Mouse (Mus musculus) kidney, adult 9 months (tissue): ENCODE measurements around the gene Zfp740.
"Not testable (repeated sequence)": the region's sequence is repeated elsewhere in the genome, so short reads cannot be mapped to it uniquely, and the experiment has no call there.

Experiments
- DNase-seq: peaks from one replicate; pipeline ENCODE4 v3.0.0; 2022

Gene Zfp740

DNA sequence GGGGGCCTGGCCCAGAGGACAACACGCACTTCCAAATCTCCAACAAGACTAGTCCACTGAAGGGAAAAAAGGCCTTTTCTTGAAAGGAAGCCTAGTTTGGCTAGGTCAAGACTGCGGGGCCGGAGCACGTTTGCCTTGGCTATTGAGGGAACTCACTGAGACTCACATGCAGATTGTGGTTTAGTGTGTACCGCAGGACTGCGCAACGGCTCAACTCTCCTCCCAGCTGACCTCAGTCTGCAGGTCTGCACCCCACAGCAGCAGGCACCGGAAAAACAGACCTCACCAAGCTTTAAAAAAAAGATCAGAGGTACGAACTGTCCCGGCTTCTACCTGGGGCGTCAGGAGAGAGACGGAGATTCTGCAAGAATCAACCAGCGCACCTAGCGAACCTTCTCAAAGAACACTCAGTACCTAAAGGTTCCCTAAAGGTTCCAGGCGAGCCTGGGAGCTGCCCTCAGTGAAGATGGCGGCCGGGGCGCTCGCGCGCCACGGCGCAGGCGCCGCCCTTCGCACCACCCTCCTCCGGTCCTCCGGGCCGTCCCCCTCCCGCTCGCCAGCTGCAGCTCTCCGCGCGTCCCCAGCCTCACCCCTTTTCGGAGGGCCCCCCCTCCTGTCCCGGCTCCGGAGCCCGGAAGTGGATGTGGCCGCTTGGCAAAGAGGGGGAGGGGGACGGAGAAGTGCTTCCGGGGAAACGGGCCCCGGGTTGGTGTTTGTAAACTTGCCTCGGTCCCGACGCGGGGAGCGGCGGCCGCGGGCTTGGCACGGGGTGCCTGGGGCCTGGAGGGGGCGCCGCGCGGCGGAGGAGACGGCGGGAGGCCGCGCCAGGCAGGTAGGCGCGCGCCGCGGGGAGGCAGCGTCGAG, at the start of gene Zfp740:
Zfp740 (plus strand) TSS at position 279 of the 864 bp plus-strand sequence.
- DNase-seq: peak; percentile 97

DNA sequence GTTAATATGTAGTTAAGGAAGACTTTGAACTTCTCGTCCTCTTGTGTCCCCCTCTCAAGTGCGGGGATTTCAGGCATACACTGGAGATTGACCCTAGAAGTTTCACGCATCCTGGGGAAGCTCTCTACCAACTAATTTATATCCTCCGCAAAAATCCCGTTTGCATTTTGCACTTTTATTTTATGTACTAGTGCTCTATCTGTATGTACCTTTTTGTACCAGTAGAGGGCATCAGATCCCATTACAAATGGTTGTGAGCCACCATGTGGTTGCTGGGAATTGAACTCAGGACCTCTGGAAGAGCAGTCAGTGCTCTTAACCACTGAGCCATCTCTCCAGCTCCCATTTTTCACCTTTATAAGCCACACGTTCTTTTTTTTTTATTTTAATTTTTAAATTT, 48.0 kb upstream of the Zfp740 start:
- not testable (repeated sequence) for DNase-seq

DNA sequence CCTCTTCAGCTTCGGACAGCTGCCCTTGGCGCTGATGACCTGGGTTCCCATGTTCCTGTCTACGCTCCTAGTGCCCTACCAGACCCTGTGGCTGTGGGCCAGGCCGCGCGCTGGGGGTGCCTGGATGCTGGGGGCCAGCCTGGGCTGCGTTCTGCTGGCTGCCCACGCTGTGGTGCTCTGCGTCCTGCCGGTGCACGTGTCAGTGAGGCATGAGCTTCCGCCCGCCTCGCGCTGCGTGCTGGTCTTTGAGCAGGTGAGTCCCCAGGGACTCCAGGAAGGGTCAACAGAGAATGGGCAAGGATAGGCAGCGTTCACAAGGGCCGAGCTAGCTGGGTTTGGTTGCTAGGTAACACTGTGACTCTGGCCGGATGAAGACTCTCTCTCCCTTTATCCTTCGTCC, 46.2 kb upstream of the Zfp740 start:
- DNase-seq: no peak

DNA sequence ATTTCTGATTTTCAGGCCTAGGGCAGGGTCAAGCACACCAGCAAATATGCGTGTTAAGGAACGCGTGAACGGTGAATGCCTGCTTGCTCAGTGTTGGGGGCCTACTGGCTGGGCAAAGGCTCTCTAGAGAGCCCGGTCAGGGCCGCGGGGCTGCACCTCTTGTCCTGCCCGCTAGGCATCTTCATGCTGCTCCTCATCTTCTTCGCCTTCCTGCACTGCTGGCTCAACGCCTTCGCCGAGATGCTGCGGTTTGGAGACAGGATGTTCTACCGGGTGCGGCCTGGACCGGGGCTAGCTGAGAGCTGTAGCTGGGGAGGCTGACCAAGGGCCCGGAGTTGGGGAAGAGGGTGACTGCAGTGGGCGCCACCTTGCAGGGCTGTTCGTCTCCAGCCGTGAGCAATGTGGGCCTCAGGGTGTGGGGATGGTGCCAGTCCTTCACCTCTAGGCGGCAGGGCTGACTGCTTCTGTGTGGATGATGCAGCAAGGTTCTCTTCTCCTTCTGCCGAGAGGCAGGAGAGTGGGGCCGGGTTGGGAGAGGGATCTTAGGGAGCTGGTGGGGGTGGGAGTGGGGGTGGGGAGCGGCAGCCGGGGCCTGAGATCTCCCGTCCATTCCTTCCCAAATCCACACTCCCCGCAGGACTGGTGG, 42.5 kb upstream of the Zfp740 start:
- DNase-seq: no peak

DNA sequence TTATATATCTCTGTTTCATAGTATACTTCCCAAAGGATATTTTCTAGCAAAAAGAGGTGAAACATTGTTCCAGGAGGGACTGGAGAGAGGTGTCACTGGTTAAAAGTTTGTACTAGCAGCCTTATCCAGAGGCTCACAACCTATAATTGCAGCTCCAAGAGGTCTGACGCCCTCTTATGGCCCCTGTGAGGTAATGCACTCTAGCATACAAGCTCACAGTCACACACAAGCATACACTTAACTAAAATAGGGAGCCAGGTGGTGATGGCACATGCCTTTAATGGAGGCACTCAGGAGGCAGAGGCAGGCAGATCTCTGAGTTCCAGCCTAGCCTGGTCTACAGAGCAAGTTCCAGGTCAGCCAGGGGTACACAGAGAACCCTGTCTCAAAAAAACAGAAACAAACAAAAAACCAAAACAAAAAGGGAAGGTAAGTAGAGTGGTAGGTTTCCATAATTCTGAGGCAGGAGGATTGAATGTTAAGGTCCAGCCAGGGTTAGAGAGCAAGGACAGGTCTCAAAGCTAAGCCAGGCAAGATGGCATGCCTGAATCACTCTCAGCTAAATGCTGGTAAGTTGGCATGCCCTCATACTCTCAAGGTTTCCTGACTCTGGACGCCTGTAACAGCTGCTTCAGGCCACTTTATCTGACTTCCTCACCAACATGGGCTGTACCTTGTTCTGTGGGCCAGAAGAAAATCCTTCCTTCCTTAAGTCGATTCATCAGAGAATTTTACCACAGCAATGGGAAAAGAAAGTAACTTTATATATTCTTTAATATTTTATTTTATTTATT, 39.0 kb upstream of the Zfp740 start:
- no peak for DNase-seq

DNA sequence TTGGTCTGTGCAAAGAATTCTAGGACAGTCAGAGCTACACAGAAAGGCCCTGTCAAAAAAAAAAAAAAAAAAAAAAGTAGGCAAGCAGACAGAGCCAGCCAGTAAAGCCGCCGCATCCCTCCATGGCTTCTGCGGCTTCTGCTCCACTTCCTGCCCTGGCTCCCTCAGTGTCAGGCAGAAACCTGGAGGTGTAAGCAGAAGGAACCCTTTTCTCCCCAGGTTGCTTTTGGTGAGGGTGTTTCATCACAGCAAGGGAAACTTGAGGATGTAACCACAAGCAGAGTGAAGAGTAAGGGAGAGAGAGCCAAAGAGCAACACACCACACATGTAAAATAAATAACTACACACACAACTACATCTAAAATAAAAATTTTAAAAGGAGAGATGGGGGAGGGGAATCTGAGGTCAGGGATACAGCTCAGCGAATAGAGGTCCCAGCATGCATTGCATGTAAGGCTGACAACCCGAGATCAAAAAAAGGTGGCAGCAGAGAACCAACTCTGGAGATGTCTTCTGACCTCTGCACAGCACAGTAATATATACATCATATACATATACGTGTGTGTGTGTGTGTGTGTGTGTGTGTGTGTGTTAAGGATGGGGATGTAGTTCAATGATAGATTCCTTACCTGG, 37.5 kb upstream of the Zfp740 start:
- no peak for DNase-seq

DNA sequence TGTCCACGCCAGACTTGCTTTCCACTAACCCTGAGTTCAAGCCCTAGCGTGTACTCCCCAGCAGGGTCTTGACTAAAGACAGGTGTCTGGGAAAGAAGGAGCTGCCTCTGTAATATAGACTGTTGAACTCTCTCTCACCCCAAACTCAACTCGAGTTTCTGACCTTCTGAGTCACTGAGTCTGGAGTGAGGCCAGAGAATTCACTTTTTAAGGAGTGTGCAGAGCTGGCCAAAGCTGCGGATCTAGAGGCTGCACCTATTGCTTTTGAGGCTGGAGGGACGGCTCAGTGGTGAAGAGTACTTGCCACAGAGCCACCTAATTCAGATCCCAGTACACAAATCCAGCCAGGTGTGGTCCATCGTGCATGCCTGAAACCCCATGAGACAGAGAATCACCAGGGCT, 35.4 kb upstream of the Zfp740 start:
- no peak for DNase-seq

DNA sequence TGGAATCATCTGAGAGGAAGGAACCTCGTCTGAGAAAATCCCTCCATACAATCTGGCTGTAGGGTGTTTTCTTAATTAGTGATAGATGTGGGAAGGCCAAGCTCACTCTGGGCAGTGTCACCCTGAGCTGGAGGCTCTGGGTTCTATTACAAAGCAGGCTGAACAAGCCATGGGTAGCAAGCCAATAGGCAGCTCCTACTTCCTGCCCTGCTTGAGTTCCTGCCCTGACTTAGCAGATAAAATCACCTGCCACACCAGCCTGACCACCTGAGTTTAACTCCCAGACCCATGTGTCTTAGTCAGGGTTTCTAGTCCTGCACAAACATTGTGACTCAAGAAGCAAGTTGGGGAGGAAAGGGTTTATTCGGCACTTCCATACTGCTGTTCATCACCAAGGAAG, 34.0 kb upstream of the Zfp740 start:
- no peak for DNase-seq

DNA sequence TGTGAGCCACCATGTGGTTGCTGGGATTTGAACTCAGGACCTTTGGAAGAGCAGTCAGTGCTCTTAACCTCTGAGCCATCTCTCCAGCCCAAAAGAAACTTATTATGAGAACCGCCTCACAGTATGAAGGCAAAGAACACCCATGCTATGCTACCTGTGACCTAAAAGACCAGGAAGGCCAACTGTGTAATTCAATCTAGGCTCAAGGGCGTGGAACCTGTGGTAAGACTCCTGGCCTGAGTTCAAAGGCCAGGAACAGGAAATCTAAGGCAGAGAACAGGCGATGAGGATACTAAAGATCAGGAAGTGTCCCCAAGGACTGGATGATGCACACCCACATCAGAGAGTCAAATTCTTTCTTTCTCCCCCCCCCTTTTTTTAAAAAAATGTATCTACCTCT, 29.5 kb upstream of the Zfp740 start:
- no peak for DNase-seq

DNA sequence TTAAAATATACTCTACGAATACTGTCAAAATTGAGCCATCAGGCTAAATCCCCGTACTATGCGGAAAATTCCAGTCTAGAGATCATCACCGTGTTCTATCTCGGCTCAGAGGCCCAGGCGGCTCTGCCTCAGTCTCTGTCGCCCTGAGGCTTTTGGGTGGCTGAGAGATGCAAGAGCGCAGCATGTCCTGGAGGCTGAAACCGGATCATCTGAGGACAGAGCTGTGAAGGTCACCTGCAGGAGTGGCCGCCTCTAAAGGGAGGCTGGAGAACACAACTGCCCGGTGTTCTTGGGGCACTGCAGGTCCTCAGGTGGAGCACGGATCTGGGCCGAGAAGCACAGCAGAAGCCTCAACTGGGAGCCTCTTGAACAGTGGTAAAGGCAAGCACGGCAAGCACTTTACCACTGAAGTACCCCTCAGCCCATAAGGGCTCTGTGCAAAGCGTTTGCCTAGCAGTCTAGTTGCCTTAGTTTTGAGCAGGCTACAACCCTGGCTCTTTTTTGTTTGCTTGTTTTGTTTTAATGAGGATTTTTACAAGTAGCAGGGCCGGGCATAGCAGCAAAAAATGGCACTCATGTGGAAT, 27.2 kb upstream of the Zfp740 start:
- DNase-seq: no peak

DNA sequence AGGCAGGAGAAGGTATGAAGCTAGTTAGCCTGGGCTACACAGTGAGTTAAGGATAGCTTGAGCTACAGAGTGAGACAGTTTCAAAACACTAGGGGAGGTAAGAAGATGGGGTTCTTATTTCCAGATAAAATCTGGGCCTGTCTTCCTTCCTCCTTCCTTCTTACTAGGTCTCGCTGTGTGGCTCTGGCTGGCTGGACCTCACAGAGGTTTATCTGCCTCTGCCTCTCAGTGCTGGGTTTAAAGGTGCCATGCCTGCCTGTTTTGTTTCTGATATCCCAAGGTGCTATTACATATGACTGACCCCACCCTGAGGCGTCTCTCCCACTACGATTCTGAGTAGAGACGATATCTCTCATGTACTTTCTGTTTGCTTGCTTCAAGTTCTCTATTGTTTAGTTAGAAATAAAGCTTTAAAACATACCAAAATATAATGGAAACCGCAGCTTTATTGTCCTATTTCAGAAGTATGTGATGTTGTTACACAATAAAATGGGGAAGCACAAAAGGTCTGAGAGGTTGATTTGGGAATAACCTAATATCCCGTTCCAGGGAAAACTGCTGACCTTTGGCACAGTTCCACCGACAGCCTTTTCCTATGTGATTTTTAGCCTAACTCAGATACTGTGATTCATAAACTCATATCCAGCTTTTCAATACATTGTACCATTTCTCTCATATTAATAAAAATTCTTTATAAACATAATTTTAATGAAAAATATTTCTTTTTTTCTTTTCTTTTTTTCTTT, 26.3 kb upstream of the Zfp740 start:
- DNase-seq: no peak

DNA sequence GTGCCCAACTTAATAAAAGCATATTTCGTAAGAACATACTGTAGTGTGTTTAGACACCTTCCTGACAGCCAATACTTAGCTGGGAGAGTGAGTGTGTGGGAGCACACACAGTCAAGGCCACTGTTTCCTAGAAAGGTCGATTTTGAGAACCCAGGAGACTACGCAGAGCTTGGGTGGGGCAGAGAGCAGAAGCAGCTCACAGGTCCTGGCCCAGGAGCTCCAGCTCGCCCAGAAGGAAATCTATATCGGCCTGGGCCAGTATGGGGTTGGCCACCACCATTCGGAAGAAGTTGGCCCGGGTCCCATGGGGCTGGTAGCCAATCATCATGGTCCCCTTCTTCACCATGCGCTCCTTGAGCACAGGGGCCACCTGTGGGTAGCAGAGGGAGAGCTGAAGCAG, 25.6 kb upstream of the Zfp740 start:
- DNase-seq: no peak

DNA sequence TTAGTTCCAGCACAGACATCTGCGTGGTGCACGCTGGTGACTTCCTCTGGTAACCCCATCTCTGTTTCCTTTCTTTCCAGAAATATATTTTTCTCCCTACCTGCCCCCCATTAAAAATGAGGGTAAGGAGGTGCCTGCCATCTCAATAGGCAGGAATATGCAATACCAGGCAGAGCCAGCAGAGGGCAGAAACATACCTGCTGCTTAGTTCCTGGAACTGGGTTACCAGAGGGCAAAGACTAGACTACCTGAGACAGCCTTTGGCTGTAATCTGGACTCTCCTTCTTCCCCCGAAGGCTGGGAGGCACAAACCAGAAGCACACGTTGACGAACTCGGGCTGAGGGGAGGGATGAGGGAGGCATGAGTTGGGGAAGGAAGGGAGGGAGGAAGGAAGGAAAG, 24.8 kb upstream of the Zfp740 start:
- peak; percentile 94 for DNase-seq

DNA sequence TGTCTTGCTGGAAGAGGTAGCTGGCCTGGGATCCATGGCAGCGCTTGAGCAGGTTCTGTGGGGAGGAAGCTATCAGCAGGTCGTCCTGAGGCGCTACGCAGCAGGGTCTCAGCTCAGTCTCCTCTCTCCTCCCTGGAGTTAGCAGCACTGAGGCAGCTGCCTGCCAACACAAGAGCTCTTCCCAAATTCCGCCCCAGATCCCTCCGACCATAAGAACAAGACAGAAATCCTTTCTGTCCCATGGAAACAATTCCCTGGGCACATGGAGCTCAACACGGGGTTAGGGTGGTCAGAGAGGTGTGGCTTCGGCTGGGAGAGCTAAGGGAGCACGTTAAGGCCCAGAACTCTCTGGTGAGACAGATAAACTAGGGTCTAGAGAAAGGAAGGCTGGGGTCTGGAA, 23.9 kb upstream of the Zfp740 start:
- no peak for DNase-seq

DNA sequence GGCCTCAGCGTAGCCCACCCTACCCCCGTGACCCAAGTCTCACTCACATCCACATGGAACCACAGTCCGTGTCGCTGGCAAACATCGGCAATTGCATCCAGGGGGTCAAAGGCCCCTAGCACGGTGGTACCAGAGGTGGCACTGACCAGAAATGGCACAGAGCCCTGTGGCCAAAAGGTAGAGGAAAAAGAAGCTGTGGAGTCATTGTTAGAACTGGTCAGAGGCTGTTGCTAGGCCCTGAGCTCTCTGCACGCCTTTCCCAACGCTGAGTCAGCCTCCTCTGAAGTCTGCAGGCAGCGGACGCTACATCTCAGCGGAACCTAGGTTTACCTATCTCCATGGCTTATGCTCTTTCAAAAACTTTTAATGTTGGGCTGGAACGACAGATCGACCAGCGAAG, 23.1 kb upstream of the Zfp740 start:
- peak; percentile 47 for DNase-seq

DNA sequence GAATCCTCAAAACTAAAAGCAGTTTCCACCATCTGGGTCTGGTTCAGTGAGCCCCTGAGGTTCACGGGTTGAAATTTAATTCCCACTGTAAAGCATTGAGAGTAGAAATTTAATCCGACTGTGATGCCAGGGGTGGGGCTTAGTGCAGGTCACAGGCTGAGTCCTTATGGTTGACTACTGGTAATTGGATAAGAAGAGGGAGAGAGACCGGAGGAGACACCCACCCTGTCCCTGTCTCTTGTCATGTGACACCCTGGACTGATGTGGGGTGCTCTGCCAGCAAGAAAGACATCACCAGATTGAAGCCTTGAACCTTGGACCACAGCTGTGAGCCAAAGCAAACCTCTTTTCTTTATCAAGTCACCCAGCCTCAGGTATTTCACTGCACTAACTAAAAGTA, 20.0 kb upstream of the Zfp740 start:
- peak; percentile 94 for DNase-seq

DNA sequence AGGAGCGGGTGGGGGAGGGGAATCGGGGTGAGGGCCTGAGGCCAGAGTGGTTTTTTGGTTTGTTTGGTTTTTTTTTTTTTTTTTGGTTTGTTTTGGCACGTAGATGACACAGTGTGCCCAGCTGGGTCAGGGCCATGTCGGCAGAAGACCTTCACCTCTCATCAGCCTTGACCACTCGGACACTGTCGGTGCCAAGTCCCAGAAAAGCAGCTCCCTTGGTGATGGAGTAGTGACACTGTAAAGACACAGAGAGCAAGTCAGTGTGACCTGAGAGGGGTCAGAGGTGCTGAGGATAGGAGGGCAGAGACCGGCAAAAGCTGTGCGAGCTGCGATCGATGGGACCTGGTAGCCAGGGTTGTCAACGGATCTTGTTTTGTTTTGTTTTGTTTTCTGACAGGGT, 16.8 kb upstream of the Zfp740 start:
- peak; percentile 59 for DNase-seq

DNA sequence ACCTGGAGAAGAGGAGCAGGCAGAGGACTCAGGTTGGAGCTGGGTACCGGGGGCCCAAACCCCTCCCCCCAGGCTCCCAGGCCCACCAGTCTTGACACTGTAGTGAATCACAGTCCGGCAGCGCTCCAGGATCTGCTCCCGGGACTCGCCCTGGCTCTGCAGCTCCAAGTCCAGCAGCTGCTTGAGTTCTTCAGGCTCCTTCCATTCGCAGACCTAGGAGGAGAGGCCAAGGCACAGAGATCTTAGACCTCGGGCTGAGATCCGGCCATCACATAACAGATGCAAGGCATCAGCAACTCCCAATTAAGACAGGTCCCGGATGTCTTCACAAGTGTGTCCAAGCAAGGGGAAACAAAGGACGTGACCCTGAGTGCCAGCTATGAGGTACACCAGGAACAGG, 15.0 kb upstream of the Zfp740 start:
- no peak for DNase-seq

DNA sequence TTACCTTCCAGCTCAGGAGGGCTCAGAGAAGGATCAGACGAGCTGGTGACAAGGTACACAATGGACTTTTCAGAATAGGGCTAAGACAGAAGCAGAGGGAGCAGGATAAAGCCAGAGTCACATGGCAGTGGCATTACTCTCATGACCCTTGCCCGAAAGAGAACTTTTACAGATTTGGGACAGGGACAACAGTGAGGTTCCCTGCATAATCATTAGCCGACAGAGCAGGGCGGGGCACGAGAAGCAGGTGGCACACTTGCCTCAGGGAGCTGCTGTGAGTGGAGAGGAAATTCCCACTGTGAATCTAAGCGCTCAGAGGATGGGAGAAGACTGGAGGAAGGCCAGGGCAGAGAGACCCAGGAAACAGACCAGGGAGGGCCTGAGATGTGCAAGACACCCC, 14.2 kb upstream of the Zfp740 start:
- peak; percentile 86 for DNase-seq

DNA sequence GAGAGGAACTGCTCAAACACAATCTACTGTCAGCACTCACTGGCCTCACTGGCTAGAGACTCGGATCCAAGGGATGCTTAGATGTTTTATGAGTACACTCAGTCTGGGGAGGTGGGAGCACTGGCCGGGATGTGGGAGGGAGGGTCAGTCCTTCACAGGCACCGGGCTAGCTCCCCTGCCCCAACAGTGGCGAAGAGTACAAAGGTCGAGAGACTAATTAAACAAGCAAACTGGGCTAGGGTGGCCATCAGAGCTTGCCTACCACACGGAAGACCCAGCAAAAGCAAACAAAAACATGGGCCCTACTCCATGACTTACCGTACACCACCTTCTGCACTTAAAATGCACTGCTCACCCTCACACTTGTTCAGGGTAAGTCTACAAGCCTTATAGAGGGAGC, 11.3 kb upstream of the Zfp740 start:
- DNase-seq: no peak

DNA sequence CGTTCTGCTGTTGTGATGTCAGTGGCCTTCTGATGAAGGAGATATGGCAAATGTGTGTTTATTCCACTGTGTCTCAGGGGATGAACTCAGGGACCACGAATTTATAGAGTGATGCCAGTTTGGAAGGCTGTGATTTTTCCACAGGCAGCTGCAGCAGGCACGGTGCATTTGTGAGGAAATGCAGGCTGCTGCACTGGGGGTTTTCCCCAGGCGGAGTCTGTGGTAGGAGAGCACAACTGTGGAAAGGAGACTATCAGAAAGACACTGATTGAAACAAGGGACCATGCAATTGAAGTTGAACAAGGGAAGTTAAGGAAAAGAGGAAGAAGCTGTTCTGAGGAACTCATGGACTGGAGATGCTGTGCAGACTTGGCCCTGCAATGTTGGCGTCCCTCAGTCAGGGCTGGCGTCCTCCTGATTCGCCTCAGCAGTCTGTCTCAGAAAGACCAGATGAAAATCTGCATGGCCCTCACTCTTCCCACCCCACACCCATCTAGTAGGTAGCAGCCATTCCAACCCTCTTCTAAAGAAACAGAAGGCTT, 10.7 kb upstream of the Zfp740 start:
- DNase-seq: no peak
